Mouse (Mus musculus): Measurements from ENCODE around the gene Cldn13.

- TF ChIP-seq CTCF (conservative IDR thresholded peaks at IDR 0.05; ENCODE audit: low read length) (peak; percentile 99), POU5F1 (IDR thresholded peaks at IDR 0.05; ENCODE audit: borderline replicate concordance, low read length) (no peak), NANOG (IDR thresholded peaks at IDR 0.05; ENCODE audit: borderline replicate concordance, low read length) (no peak)
Measured at GRCm38 (mm10) chr5:134907135-134907534, 8.2 kb downstream of the Cldn13 start.
